Mouse (Mus musculus) lung, embryonic 16.5 days (tissue): ENCODE data around the gene Klf13. TPM values are rescaled to one million over a fixed set of nuclear protein-coding genes. Genes with fewer than 3 reads are reported as not detected.

Experiments
- ATAC-seq: fragments of 200-750 bp; cut with Nextera tagmentation; 2 replicates; pipeline ENCODE4 v1.8.0; 2017; ENCODE audit warnings: low read depth, mild to moderate bottlenecking, moderate library complexity
- H3K27ac ChIP-seq: fragments of 300-500 bp; sonication (generic); 2 replicates; pipeline ENCODE4 v1.5.1; 2014; ENCODE audit warnings: mild to moderate bottlenecking, control low read depth, low read length
- H3K27me3 ChIP-seq: fragments of 300-500 bp; sonication (generic); 2 replicates; pipeline ENCODE4 v1.6.1; 2014; ENCODE audit warnings: low read depth, low read length, mixed read lengths; ENCODE audit not compliant: control insufficient read depth, insufficient read depth
- H3K36me3 ChIP-seq: fragments of 300-500 bp; sonication (generic); 2 replicates; pipeline ENCODE4 v1.6.1; 2014; ENCODE audit warnings: low read length; ENCODE audit not compliant: control insufficient read depth, insufficient read depth
- H3K4me1 ChIP-seq: fragments of 300-500 bp; sonication (generic); replicated peaks from 2 replicates; pipeline ENCODE4 v1.6.1; 2014; ENCODE audit warnings: low read length, mixed read lengths; ENCODE audit not compliant: control insufficient read depth, insufficient read depth
- H3K4me2 ChIP-seq: fragments of 300-500 bp; sonication (generic); 2 replicates; pipeline ENCODE4 v1.6.1; 2014; ENCODE audit warnings: low read depth, low read length, control low read depth
- H3K4me3 ChIP-seq: fragments of 300-500 bp; sonication (generic); 2 replicates; pipeline ENCODE4 v1.5.1; 2014; ENCODE audit warnings: mild to moderate bottlenecking, low read length, control low read depth
- H3K9ac ChIP-seq: fragments of 300-500 bp; sonication (generic); 2 replicates; pipeline ENCODE4 v1.6.1; 2014; ENCODE audit warnings: low read length, control low read depth
- H3K9me3 ChIP-seq: fragments of 300-500 bp; sonication (generic); 2 replicates; pipeline ENCODE4 v1.6.1; 2016; ENCODE audit warnings: low read length; ENCODE audit not compliant: control insufficient read depth
- WGBS: fragments of 180-500 bp; shearing (Covaris S2); extraction: QIAGEN DNeasy Blood & Tissue Kit; methylation state at CpG from one replicate; pipeline ENCODE4 v1.1.7; 2014; 5-methylcytosine and 5-hydroxymethylcytosine counted together
- polyA plus RNA-seq: library from polyadenylated mRNA; unstranded; fragments of >200 nt; fragmentation: Nextera tagmentation; extraction: Ambion mirVana; gene quantifications from 2 replicates; pipeline ENCODE4 v1.2.1, GENCODE M21; 2015

Gene Klf13
- polyA plus RNA-seq, 1 experiment from 2014 or later: 40.1 TPM

- no peak overlapping the region for H3K27ac ChIP-seq
- no peak for ATAC-seq
- H3K9me3 ChIP-seq: no peaks in the 10 kb centered on the region
- H3K27me3 ChIP-seq: no peaks in the 10 kb centered on the region
- no peaks in the 10 kb centered on the region for H3K36me3 ChIP-seq
- H3K4me3 ChIP-seq: no peak overlapping the region
- no peak overlapping the region for H3K4me2 ChIP-seq
- WGBS: 73% methylated on average over 6 of the region's 6 CpGs
- no peak overlapping the region for H3K9ac ChIP-seq
- no peaks in the 10 kb centered on the region; the same call in 1 of the 2 replicates for H3K4me1 ChIP-seq
Observed at GRCm38 (mm10) chr7:63871698-63872097, 67.0 kb downstream of the Klf13 start.

GRCm38 (mm10) chr7:63868356-63868918 lies 70.3 kb downstream of the Klf13 start:
- 31% methylated on average over 6 of the region's 6 CpGs for WGBS
- no peak for ATAC-seq
- H3K27ac ChIP-seq: no peak overlapping the region

DNA sequence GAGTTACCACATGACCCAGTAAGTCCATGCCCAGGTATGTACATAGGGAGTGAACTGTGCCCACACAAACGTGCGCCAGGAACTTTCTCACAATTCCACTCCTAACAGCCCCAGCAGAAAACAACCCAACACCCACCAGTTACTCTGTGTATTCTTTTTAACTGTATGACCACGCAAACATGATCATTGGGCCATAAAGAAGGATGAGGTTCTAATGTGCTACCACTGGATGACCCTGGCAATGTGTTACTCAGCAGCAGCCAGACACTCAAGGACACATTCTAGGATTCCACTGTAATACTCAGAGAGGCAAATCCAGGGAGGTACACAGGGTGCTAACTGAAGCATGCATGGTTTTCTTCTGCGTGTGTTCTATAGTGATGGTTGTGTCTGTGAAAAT lies 72.8 kb downstream of the Klf13 start:
- Histone ChIP-seq H3K27ac (no peak overlapping the region), H3K27me3 (no peaks in the 10 kb centered on the region), H3K4me2 (no peak overlapping the region), H3K4me1 (no peaks in the 10 kb centered on the region), H3K4me3 (no peak overlapping the region), H3K36me3 (no peaks in the 10 kb centered on the region), H3K9me3 (no peaks in the 10 kb centered on the region), H3K9ac (no peak overlapping the region)
- 84% methylated on average over 4 of the region's 4 CpGs for WGBS
- ATAC-seq: no peak

More at GRCm38 (mm10) chr7:63868356-63868918, 70.3 kb downstream of the Klf13 start:
- no peaks in the 10 kb centered on the region for H3K9me3 ChIP-seq
- H3K4me3 ChIP-seq: no peak overlapping the region
- no peak overlapping the region for H3K9ac ChIP-seq
- H3K4me1 ChIP-seq: no peaks in the 10 kb centered on the region
- H3K36me3 ChIP-seq: no peaks in the 10 kb centered on the region
- H3K27me3 ChIP-seq: no peaks in the 10 kb centered on the region
- no peak overlapping the region for H3K4me2 ChIP-seq

- Histone ChIP-seq H3K4me2 (no peak overlapping the region), H3K27ac (no peak overlapping the region), H3K4me3 (no peak overlapping the region), H3K27me3 (no peaks in the 10 kb centered on the region), H3K9ac (no peak overlapping the region), H3K36me3 (no peaks in the 10 kb centered on the region), H3K4me1 (peaks cover 3% of the 10 kb centered on the region; the same call in 1 of the 2 replicates), H3K9me3 (no peaks in the 10 kb centered on the region)
- ATAC-seq: no peak
- WGBS: 47% methylated on average over 1 of the region's 1 CpGs
Observed at GRCm38 (mm10) chr7:63863046-63863445, 75.7 kb downstream of the Klf13 start.

DNA sequence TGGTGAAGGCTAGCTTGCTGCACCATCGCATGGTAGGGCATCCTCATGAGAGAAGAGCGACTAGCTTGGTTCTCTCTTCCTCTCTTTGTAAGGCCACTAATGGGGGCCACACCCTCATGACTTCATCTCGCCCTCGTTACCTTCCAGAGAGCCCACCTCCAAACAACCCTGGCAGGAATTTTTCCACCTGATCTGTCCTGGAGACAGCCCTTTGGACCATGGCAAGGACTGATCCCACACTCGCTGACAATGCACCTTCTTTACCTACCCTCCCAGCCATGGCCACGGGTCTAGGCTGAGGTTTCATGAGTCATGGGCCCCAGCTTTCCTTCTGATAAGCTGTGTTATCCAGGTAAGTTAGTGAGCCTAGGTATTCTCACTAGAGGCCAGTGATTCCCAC lies 77.6 kb downstream of the Klf13 start:
- 83% methylated on average over 6 of the region's 6 CpGs for WGBS
- no peak for ATAC-seq
- H3K36me3 ChIP-seq: no peaks in the 10 kb centered on the region
- no peak overlapping the region for H3K4me2 ChIP-seq
- no peaks in the 10 kb centered on the region for H3K9me3 ChIP-seq
- H3K9ac ChIP-seq: no peak overlapping the region
- no peaks in the 10 kb centered on the region for H3K27me3 ChIP-seq
- no peak overlapping the region for H3K27ac ChIP-seq
- H3K4me3 ChIP-seq: no peak overlapping the region
- peaks cover 3% of the 10 kb centered on the region; the same call in 1 of the 2 replicates for H3K4me1 ChIP-seq

GRCm38 (mm10) chr7:63858571-63859152 lies 80.1 kb downstream of the Klf13 start:
- no peak overlapping the region for H3K27ac ChIP-seq

GRCm38 (mm10) chr7:63857771-63858417 lies 80.8 kb downstream of the Klf13 start:
- WGBS: 80% methylated on average over 17 of the region's 17 CpGs
- no peaks in the 10 kb centered on the region for H3K27me3 ChIP-seq
- H3K4me3 ChIP-seq: no peak overlapping the region
- H3K9me3 ChIP-seq: no peaks in the 10 kb centered on the region
- peaks cover 3% of the 10 kb centered on the region; the same call in 1 of the 2 replicates for H3K4me1 ChIP-seq
- no peaks in the 10 kb centered on the region for H3K36me3 ChIP-seq
- no peak overlapping the region for H3K27ac ChIP-seq
- no peak overlapping the region for H3K4me2 ChIP-seq
- ATAC-seq: peak; percentile 3; the same call in 1 of the 2 replicates
- H3K9ac ChIP-seq: no peak overlapping the region

More at GRCm38 (mm10) chr7:63858571-63859152, 80.1 kb downstream of the Klf13 start:
- H3K4me2 ChIP-seq: peak overlapping the region; percentile 71
- peaks cover 3% of the 10 kb centered on the region; the same call in 1 of the 2 replicates for H3K4me1 ChIP-seq
- H3K9me3 ChIP-seq: no peaks in the 10 kb centered on the region
- no peaks in the 10 kb centered on the region for H3K27me3 ChIP-seq
- peak overlapping the region; percentile 45 for H3K4me3 ChIP-seq
- no peaks in the 10 kb centered on the region for H3K36me3 ChIP-seq
- 2% methylated on average over 22 of the region's 22 CpGs for WGBS
- H3K9ac ChIP-seq: peak overlapping the region; percentile 56
- ATAC-seq: peak; percentile 87

DNA sequence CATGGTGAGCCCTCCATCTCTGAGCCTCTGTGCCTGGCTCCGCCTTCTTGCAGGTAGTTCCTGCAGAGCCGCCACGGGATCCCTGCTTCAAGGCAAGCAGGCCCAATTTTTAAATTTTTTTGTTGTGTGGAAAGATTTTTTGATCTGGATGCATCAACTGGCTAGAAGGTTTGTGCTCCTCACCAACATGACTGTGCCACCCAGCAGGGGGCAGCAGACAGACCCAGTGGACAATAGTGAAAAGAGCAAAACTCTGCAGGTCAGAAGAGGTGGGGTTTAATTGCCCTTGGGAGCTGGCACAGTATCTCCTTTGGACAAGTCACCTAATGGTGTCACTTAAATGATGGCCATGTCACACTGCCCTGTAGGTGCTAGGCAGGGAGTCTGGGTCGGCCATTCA lies 83.4 kb downstream of the Klf13 start:
- Histone ChIP-seq H3K9ac (no peak overlapping the region), H3K9me3 (no peaks in the 10 kb centered on the region), H3K27ac (no peak overlapping the region), H3K27me3 (no peaks in the 10 kb centered on the region), H3K4me2 (no peak overlapping the region), H3K4me1 (peaks cover 6% of the 10 kb centered on the region; the same call in 1 of the 2 replicates), H3K36me3 (no peaks in the 10 kb centered on the region), H3K4me3 (no peak overlapping the region)
- ATAC-seq: peak; percentile 21; the same call in 1 of the 2 replicates
- 58% methylated on average over 4 of the region's 4 CpGs for WGBS

- no peaks in the 10 kb centered on the region for H3K27me3 ChIP-seq
- no peak overlapping the region for H3K9ac ChIP-seq
- no peak overlapping the region for H3K4me2 ChIP-seq
- peaks cover 2% of the 10 kb centered on the region; the same call in 1 of the 2 replicates for H3K4me1 ChIP-seq
- H3K36me3 ChIP-seq: no peaks in the 10 kb centered on the region
- H3K27ac ChIP-seq: no peak overlapping the region
- H3K9me3 ChIP-seq: no peaks in the 10 kb centered on the region
- WGBS: 33% methylated on average over 7 of the region's 7 CpGs
- no peak overlapping the region for H3K4me3 ChIP-seq
- peak; percentile 61 for ATAC-seq
Observed at GRCm38 (mm10) chr7:63851841-63852533, 86.7 kb downstream of the Klf13 start.
